Mouse (Mus musculus) E14TG2a.4 (cell line): Measurements from ENCODE around the gene Aanat.

Experiments
- H3K27me3 ChIP-seq: 2 replicates; pipeline ENCODE4 v1.6.1; 2014; ENCODE audit warnings: low read length, control low read depth; ENCODE audit not compliant: insufficient read depth
- H3K36me3 ChIP-seq: 2 replicates; pipeline ENCODE4 v1.6.1; 2014; ENCODE audit warnings: low read length, control low read depth; ENCODE audit not compliant: insufficient read depth
- H3K4me1 ChIP-seq: replicated peaks from 2 replicates; pipeline ENCODE4 v1.6.1; 2014; ENCODE audit warnings: low read depth, low read length, control low read depth
- H3K4me3 ChIP-seq: replicated peaks from 2 replicates; pipeline ENCODE4 v1.5.1; 2014; ENCODE audit warnings: mild to moderate bottlenecking, low read length
- H3K9me3 ChIP-seq: 2 replicates; pipeline ENCODE4 v1.6.1; 2014; ENCODE audit warnings: low read length, control low read depth
- CTCF ChIP-seq: conservative IDR thresholded peaks from 2 replicates; pipeline ENCODE4 v1.5.1; 2014; ENCODE audit warnings: low read length
- NANOG ChIP-seq: IDR thresholded peaks from 2 replicates; pipeline ENCODE4 v1.6.1; 2014; ENCODE audit warnings: borderline replicate concordance, low read length, mixed read lengths
- POU5F1 ChIP-seq: IDR thresholded peaks from 2 replicates; pipeline ENCODE4 v1.6.1; 2014; ENCODE audit warnings: low read length, borderline replicate concordance

Aanat gene

DNA sequence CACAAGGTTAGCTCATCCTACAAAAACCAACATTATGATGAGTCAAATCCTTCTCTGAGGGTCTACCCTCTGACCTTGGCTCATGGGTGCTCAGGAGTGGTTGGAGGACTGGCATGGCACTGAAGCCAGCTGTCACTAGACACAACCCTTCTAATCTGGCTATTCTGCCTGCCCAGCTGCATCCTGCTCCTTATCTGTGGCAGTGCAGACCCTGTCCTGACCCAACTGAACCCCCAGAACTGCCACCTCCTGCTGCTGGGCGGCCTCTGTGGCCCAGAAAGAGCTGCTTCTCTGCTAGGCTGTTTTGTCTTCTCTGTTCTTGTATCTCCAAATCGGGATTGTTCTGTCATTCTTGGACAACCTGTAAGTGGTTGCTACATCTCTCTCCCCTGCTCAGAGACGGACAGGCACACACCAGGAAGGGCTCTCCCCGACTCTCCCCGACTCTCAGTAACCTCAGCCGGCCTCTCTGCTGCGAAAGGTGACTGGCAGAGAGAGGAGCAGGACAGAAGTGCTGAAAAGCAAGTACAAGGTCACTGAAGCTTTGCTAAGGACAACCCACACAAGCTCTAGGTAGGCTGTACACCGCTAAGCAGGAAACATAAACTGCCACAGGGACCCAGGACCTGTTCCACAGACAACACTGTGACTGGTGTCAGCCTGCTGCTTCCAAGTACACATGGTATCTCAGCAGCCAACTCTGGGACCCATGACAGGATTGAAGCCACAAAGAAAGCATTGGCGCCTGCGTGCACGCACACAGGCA, 36.8 kb upstream of the Aanat start:
- peaks cover 47% of the 10 kb centered on the region for H3K4me1 ChIP-seq
- H3K9me3 ChIP-seq = no peaks in the 10 kb centered on the region
- TF ChIP-seq NANOG = no peak
- no peak for TF ChIP-seq POU5F1
- no peak for TF ChIP-seq CTCF
- no peak overlapping the region for H3K4me3 ChIP-seq
- no peaks in the 10 kb centered on the region for H3K27me3 ChIP-seq
- H3K36me3 ChIP-seq = peaks cover 71% of the 10 kb centered on the region

DNA sequence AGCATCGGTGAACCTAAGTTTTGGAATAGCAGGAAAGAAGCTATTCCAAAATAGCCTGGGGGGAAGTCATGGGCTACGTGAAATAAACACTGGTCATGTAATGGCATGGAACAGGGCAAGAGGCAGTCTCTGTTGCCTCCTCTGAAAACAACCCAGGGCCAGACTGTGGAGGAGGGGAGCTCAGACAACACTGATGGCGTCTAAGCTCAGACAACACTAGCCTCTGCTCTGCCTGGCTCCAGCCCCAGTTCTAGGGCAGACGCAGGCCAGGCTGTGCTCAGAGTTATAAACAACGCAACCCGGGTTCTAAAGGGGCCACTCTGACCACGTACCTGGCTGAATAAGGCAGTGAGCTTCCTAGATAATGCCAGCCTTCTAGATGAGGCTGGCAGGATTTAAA, 35.5 kb upstream of the Aanat start:
- Histone ChIP-seq H3K36me3 (peaks cover 58% of the 10 kb centered on the region), H3K4me1 (peaks cover 58% of the 10 kb centered on the region), H3K9me3 (no peaks in the 10 kb centered on the region), H3K4me3 (no peak overlapping the region), H3K27me3 (no peaks in the 10 kb centered on the region)
- no peak for TF ChIP-seq NANOG
- TF ChIP-seq POU5F1 = no peak
- no peak for TF ChIP-seq CTCF

DNA sequence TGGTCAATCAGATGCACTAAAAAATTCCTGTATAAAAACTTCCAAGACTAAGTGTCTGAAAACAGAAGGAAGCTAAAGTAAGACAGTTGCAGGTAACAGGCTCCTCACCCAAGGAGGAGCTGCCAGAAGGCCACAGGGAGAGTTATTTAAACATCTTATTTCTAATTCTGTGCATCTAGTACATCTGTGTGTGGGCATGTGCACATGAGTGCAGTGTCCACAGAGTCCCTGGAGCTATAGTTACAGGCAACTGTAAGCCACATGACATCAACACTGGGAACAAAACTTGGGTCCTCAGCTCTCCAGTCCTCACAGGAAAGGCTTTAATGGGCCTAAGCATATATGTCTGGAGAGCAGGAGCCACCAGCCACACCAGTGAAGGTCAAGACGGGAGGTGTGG, 34.0 kb upstream of the Aanat start:
- H3K36me3 ChIP-seq = peaks cover 44% of the 10 kb centered on the region
- H3K9me3 ChIP-seq = no peaks in the 10 kb centered on the region
- H3K4me1 ChIP-seq = peaks cover 56% of the 10 kb centered on the region
- H3K4me3 ChIP-seq = no peak overlapping the region
- TF ChIP-seq NANOG (no peak), POU5F1 (no peak), CTCF (no peak)
- no peaks in the 10 kb centered on the region for H3K27me3 ChIP-seq

DNA sequence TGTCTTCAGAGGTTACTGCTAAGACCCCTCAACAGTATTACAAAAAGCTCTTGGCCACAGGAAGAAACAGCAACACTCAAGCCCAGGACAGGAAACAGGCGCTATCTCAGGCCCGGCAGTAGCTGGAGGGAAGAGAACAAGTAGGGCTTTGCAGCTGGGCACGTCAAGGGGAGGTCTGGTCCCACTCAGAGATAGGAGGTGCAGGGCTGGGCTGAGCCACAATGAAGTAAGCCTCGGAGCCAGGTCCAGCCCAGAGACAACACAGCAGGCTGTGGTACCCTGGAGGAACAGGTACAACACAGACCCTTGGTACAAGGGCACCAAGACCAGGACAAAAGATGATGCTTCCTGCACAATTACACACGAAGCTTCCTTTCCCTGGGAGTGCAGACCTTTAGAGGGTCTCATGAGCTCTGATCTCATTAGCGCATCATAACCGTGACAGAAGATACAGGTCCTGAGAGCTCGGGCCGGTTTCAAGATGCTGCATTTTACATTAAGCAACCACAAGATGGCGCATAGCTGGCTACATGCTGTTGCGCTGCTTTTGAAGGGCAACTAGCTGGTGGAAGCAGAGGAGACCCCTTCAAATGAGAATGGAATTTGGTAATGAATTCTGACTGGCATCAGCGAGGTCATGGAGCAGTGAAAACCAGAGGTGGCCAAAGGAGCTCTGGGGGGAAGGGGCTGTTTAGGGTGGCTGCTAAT, 31.9 kb upstream of the Aanat start:
- TF ChIP-seq CTCF (peak; percentile 51), POU5F1 (no peak)
- peaks cover 56% of the 10 kb centered on the region for H3K4me1 ChIP-seq
- H3K27me3 ChIP-seq = no peaks in the 10 kb centered on the region
- H3K36me3 ChIP-seq = peaks cover 22% of the 10 kb centered on the region
- no peaks in the 10 kb centered on the region for H3K9me3 ChIP-seq
- no peak overlapping the region for H3K4me3 ChIP-seq

DNA sequence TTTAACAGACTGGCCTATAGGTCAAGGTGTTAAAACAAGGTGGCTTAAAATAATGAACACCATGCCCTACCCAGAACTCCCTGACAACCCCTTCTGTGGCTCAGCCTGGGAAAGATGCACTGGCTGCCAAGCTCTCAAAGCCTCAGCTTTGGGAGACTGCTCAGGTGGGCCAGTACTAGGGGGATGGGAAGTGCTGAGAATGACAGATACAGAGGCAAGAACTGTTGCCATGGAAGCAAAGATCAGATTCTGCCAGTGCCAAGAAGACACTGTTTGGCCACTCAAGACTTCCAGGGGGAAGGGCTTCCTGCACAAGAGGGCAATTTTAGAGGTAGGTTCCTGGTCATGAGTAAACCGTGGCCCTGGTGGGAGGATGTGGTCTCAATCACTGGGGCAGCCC, 30.7 kb upstream of the Aanat start:
- Histone ChIP-seq H3K27me3 (no peaks in the 10 kb centered on the region), H3K9me3 (no peaks in the 10 kb centered on the region), H3K4me3 (no peak overlapping the region), H3K36me3 (peaks cover 15% of the 10 kb centered on the region; the same call in 1 of the 2 replicates), H3K4me1 (peaks cover 49% of the 10 kb centered on the region)
- TF ChIP-seq CTCF (no peak), POU5F1 (no peak), NANOG (no peak)

DNA sequence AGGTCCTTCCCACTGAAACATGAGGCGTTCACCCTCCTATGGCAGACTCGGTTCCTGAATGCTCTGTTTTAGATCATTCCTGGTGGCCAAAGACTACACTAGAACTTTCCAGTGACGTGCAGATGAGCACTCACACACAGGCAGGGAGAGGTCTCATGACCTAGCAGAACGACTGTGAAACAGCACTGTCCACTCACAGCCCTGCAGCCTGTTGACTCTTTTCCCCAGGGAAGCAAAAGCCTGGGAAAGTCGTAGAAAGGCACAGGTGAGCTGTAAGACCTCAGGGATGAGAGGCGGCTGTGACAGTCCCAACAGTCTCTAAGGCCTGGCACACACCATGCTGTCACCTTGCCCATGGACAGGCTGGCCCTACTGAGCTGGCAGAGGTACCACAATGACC, 29.9 kb upstream of the Aanat start:
- Histone ChIP-seq H3K36me3 (peaks cover 11% of the 10 kb centered on the region; the same call in 1 of the 2 replicates), H3K27me3 (no peaks in the 10 kb centered on the region), H3K4me1 (peaks cover 41% of the 10 kb centered on the region), H3K4me3 (no peak overlapping the region), H3K9me3 (no peaks in the 10 kb centered on the region)
- TF ChIP-seq NANOG (no peak), CTCF (no peak), POU5F1 (no peak)

DNA sequence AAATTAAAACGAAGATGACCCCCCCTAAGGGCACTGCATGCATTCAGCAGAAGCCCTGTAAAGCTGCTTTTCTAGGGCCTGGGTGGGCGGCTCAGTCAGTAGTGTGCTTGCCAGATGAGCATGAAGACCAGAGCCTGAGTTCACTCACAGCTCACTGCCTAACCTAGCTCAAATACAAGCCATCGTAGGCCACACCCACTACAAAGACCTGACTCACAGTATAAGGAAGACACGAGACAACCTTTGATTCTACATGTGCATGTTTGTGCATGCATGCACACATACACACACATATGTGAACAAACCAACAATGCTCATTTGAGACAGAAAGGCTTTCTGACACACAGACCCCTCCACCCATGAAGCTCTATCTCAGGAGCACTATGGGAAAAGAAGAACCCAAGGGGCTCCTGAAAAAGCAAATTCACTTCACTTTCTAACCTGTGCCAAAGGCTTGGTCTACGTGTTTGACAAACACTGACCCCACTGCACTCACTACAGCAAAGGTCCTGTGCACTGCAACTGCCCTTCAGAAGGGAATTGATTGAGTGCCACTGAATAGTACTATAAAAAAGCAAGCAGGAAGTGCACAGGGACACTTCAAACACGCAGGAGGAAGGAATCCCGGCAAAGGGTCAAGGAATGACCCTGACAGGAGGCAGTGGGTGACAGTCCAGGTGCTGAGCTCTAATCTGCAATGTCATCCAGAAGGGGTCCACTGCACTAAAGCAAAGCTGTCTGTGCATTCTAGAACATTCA, 20.8 kb upstream of the Aanat start:
- H3K36me3 ChIP-seq = peaks cover 25% of the 10 kb centered on the region; the same call in 1 of the 2 replicates
- TF ChIP-seq CTCF (no peak), NANOG (no peak), POU5F1 (no peak)
- no peaks in the 10 kb centered on the region for H3K9me3 ChIP-seq
- H3K4me3 ChIP-seq = no peak overlapping the region
- H3K4me1 ChIP-seq = peaks cover 50% of the 10 kb centered on the region
- H3K27me3 ChIP-seq = no peaks in the 10 kb centered on the region

DNA sequence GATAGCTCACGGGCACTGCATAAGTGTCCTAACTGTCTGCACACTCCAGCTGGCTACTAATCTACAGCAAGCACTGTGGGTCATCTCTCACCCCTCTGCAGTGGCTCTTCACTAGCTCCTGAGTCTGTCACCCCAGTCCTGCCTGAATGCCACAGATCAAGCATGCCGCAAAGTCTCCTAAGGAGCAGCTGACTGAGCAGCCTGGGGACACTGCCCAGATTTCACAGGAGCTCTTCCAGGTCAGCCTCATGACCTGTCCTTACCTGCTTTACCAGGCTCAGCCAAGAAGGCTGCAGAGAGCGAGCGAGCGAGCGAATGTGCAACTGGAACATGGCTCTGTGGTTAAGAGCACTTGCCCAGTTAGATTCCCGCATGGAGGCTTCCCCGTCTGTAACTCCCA, 18.7 kb upstream of the Aanat start:
- Histone ChIP-seq H3K4me1 (peaks cover 66% of the 10 kb centered on the region), H3K27me3 (no peaks in the 10 kb centered on the region), H3K4me3 (no peak overlapping the region), H3K36me3 (peaks cover 45% of the 10 kb centered on the region), H3K9me3 (no peaks in the 10 kb centered on the region)
- no peak for TF ChIP-seq NANOG
